Mouse (Mus musculus): Measurements from ENCODE around the gene Lce3d.

DNA sequence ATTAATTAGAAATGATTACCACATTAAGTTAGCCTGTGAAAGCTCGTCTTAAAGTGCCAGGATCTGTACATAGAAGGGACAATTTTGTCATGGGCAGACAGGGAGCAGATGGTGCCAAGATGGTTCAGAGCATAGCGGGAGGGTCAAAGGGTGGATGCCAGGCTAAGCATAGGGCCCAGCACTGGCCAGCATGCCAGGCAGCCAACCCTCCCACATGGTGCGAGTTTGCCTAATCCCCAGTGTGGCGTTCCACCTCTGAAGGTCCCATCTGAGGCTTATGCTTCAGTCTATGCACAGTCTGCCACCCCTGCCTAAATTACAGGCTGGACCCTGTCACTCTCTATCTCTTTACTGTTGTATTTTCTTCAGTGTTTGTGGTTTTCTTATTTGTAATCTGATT lies 45.7 kb downstream of the Lce3d start:
- no peak for TF ChIP-seq POLR2A (IDR thresholded peaks at IDR 0.05; ENCODE audit: low read depth, low read length)
- no peak for TF ChIP-seq CTCF (IDR thresholded peaks at IDR 0.05; ENCODE audit: extremely low read depth, insufficient read depth, insufficient read length, insufficient replicate concordance)

Measured in spleen, adult 2 months (tissue).